Mouse (Mus musculus): Measurements from ENCODE around the gene Dio1. TPM values are rescaled to one million over a fixed set of nuclear protein-coding genes. Genes with fewer than 3 reads are reported as not detected.
A peak's percentile ranks its signal among the peaks of the same experiment; 100 is the strongest.

Gene Dio1
- polyA plus RNA-seq (2015; fragmentation: Nextera tagmentation; extraction: Ambion mirVana), result 0.39 and 0.80 TPM in 2 replicates

DNA sequence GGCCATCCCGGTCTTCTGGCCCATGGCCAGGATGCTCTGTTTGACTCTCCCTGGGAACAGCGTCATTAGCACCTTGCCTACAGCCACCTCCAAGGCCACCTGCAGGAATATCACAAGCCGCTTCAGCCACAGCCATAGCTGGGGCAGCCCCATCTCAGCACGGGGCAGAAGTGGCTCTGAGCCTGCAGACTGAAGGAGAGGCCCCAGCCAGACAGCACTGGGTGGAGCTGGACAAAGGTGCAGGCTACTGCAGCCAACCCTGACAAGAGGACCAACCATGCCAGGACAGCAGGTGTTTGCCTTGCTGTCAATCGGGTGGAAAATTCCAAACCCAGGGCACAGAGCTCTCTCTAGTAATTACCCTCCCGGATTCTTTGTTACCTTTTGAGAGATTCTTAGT is at the start of gene Dio1:
Gene Dio1 (minus strand): TSS at position 204 of the 400 bp plus-strand sequence.
- no peaks in the 10 kb centered on the region for H3K36me3 ChIP-seq (ENCODE audit: control insufficient read depth, insufficient read depth, low read length)
- H3K27ac ChIP-seq (ENCODE audit: low read length), result no peak within 1 kb of the TSS
- 36% methylated on average over 6 of the region's 6 CpGs for WGBS
- ATAC-seq (ENCODE audit: insufficient read depth, low FRiP score), result peak; percentile 80; the same call in 1 of the 2 replicates
- no peak within 1 kb of the TSS for H3K4me3 ChIP-seq (replicated peaks; ENCODE audit: low read length)
- H3K27me3 ChIP-seq (ENCODE audit: control insufficient read depth, insufficient read depth, low read length), result no peaks in the 10 kb centered on the region
- H3K9ac ChIP-seq (ENCODE audit: low read length), result no peak within 1 kb of the TSS
- no peaks in the 10 kb centered on the region for H3K4me1 ChIP-seq (ENCODE audit: control insufficient read depth, insufficient read depth, low read length)
- H3K4me2 ChIP-seq (ENCODE audit: low read depth, low read length), result no peak within 1 kb of the TSS
- H3K9me3 ChIP-seq (replicated peaks; ENCODE audit: control insufficient read depth, low read length), result no peaks in the 10 kb centered on the region

GRCm38 (mm10) chr4:107354543-107354942 is 47.6 kb upstream of the Dio1 start:
- Histone ChIP-seq H3K9me3 (replicated peaks; ENCODE audit: control insufficient read depth, low read length) (no peaks in the 10 kb centered on the region), H3K27ac (ENCODE audit: low read length) (no peak overlapping the region), H3K4me3 (replicated peaks; ENCODE audit: low read length) (no peak overlapping the region), H3K9ac (ENCODE audit: low read length) (peak overlapping the region; percentile 7; the same call in 1 of the 2 replicates), H3K4me2 (ENCODE audit: low read depth, low read length) (no peak overlapping the region), H3K27me3 (ENCODE audit: control insufficient read depth, insufficient read depth, low read length) (no peaks in the 10 kb centered on the region), H3K4me1 (ENCODE audit: control insufficient read depth, insufficient read depth, low read length) (peaks cover 3% of the 10 kb centered on the region; the same call in 1 of the 2 replicates), H3K36me3 (ENCODE audit: control insufficient read depth, insufficient read depth, low read length) (no peaks in the 10 kb centered on the region; the same call in 1 of the 2 replicates)
- no peak for ATAC-seq (ENCODE audit: insufficient read depth, low FRiP score)
- WGBS, result 20% methylated on average over 4 of the region's 4 CpGs

- H3K9me3 ChIP-seq (replicated peaks; ENCODE audit: control insufficient read depth, low read length), result no peaks in the 10 kb centered on the region
- H3K36me3 ChIP-seq (ENCODE audit: control insufficient read depth, insufficient read depth, low read length), result no peaks in the 10 kb centered on the region; the same call in 1 of the 2 replicates
- no peak overlapping the region for H3K27ac ChIP-seq (ENCODE audit: low read length)
- H3K27me3 ChIP-seq (ENCODE audit: control insufficient read depth, insufficient read depth, low read length), result no peaks in the 10 kb centered on the region
- no peak overlapping the region for H3K4me2 ChIP-seq (ENCODE audit: low read depth, low read length)
- no peak overlapping the region for H3K4me3 ChIP-seq (replicated peaks; ENCODE audit: low read length)
- WGBS, result 61% methylated on average over 5 of the region's 5 CpGs
- peaks cover 5% of the 10 kb centered on the region; the same call in 1 of the 2 replicates for H3K4me1 ChIP-seq (ENCODE audit: control insufficient read depth, insufficient read depth, low read length)
- ATAC-seq (ENCODE audit: insufficient read depth, low FRiP score), result no peak
- H3K9ac ChIP-seq (ENCODE audit: low read length), result no peak overlapping the region
Observed at GRCm38 (mm10) chr4:107354126-107354525, 47.2 kb upstream of the Dio1 start.

- no peaks in the 10 kb centered on the region for H3K27me3 ChIP-seq (ENCODE audit: control insufficient read depth, insufficient read depth, low read length)
- WGBS, result 78% methylated on average over 3 of the region's 3 CpGs
- no peaks in the 10 kb centered on the region; the same call in 1 of the 2 replicates for H3K36me3 ChIP-seq (ENCODE audit: control insufficient read depth, insufficient read depth, low read length)
- ATAC-seq (ENCODE audit: insufficient read depth, low FRiP score), result no peak
- no peak overlapping the region for H3K4me2 ChIP-seq (ENCODE audit: low read depth, low read length)
- H3K9me3 ChIP-seq (replicated peaks; ENCODE audit: control insufficient read depth, low read length), result no peaks in the 10 kb centered on the region
- H3K27ac ChIP-seq (ENCODE audit: low read length), result no peak overlapping the region
- no peak overlapping the region for H3K9ac ChIP-seq (ENCODE audit: low read length)
- no peak overlapping the region for H3K4me3 ChIP-seq (replicated peaks; ENCODE audit: low read length)
- H3K4me1 ChIP-seq (ENCODE audit: control insufficient read depth, insufficient read depth, low read length), result peaks cover 9% of the 10 kb centered on the region; the same call in 1 of the 2 replicates
Observed at GRCm38 (mm10) chr4:107353612-107354011, 46.6 kb upstream of the Dio1 start.

GRCm38 (mm10) chr4:107351368-107351767 is 44.4 kb upstream of the Dio1 start:
- H3K9ac ChIP-seq (ENCODE audit: low read length), result no peak overlapping the region
- no peak overlapping the region for H3K4me3 ChIP-seq (replicated peaks; ENCODE audit: low read length)
- H3K4me1 ChIP-seq (ENCODE audit: control insufficient read depth, insufficient read depth, low read length), result peaks cover 9% of the 10 kb centered on the region; the same call in 1 of the 2 replicates
- H3K27ac ChIP-seq (ENCODE audit: low read length), result no peak overlapping the region
- H3K27me3 ChIP-seq (ENCODE audit: control insufficient read depth, insufficient read depth, low read length), result no peaks in the 10 kb centered on the region
- no peak for ATAC-seq (ENCODE audit: insufficient read depth, low FRiP score)
- no peaks in the 10 kb centered on the region for H3K36me3 ChIP-seq (ENCODE audit: control insufficient read depth, insufficient read depth, low read length)
- no peaks in the 10 kb centered on the region for H3K9me3 ChIP-seq (replicated peaks; ENCODE audit: control insufficient read depth, low read length)
- no peak overlapping the region for H3K4me2 ChIP-seq (ENCODE audit: low read depth, low read length)

GRCm38 (mm10) chr4:107349311-107350008 is 42.5 kb upstream of the Dio1 start:
- Histone ChIP-seq H3K27ac (ENCODE audit: low read length) (0 out of 2 replicates have a peak overlapping the region, but pooled peaks have one; percentile 11), H3K4me2 (ENCODE audit: low read depth, low read length) (no peak overlapping the region), H3K9me3 (replicated peaks; ENCODE audit: control insufficient read depth, low read length) (no peaks in the 10 kb centered on the region), H3K4me1 (ENCODE audit: control insufficient read depth, insufficient read depth, low read length) (peaks cover 9% of the 10 kb centered on the region; the same call in 1 of the 2 replicates), H3K9ac (ENCODE audit: low read length) (no peak overlapping the region), H3K27me3 (ENCODE audit: control insufficient read depth, insufficient read depth, low read length) (no peaks in the 10 kb centered on the region), H3K36me3 (ENCODE audit: control insufficient read depth, insufficient read depth, low read length) (0 out of 2 replicates have a peak, but pooled peaks cover under 1% of the 10 kb centered on the region), H3K4me3 (replicated peaks; ENCODE audit: low read length) (no peak overlapping the region)
- 59% methylated on average over 8 of the region's 8 CpGs for WGBS
- peak; percentile 45; the same call in 1 of the 2 replicates for ATAC-seq (ENCODE audit: insufficient read depth, low FRiP score)

- Histone ChIP-seq H3K4me2 (ENCODE audit: low read depth, low read length) (no peak overlapping the region), H3K36me3 (ENCODE audit: control insufficient read depth, insufficient read depth, low read length) (0 out of 2 replicates have a peak, but pooled peaks cover 2% of the 10 kb centered on the region), H3K9ac (ENCODE audit: low read length) (no peak overlapping the region), H3K4me3 (replicated peaks; ENCODE audit: low read length) (no peak overlapping the region), H3K27me3 (ENCODE audit: control insufficient read depth, insufficient read depth, low read length) (no peaks in the 10 kb centered on the region), H3K9me3 (replicated peaks; ENCODE audit: control insufficient read depth, low read length) (no peaks in the 10 kb centered on the region), H3K4me1 (ENCODE audit: control insufficient read depth, insufficient read depth, low read length) (peaks cover 9% of the 10 kb centered on the region; the same call in 1 of the 2 replicates), H3K27ac (ENCODE audit: low read length) (no peak overlapping the region)
- ATAC-seq (ENCODE audit: insufficient read depth, low FRiP score), result no peak
- 66% methylated on average over 20 of the region's 20 CpGs for WGBS
Observed at GRCm38 (mm10) chr4:107348529-107349310, 41.8 kb upstream of the Dio1 start.

DNA sequence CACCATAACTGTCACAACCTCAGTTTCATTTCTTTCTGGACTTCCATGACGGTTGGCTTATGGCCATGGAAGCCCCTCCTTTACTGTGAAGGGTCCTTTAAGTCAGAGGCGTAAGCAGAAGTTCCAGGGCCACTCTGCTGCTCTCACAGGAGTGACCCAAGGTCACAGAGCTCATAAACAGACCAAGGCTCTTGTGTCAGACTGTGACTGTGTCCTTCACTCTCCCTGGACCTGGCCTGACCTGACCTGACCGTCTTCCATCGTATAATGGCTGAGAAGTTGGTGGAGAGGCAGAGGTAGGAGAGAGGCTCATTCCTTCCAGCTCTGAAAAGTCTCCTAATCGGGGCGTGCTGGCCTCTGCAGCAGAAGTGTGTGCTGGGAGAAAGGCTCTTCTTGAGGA is 40.3 kb upstream of the Dio1 start:
- 52% methylated on average over 6 of the region's 6 CpGs for WGBS
- H3K36me3 ChIP-seq (ENCODE audit: control insufficient read depth, insufficient read depth, low read length), result 0 out of 2 replicates have a peak, but pooled peaks cover 2% of the 10 kb centered on the region
- no peak overlapping the region for H3K9ac ChIP-seq (ENCODE audit: low read length)
- peaks cover 9% of the 10 kb centered on the region; the same call in 1 of the 2 replicates for H3K4me1 ChIP-seq (ENCODE audit: control insufficient read depth, insufficient read depth, low read length)
- H3K27me3 ChIP-seq (ENCODE audit: control insufficient read depth, insufficient read depth, low read length), result no peaks in the 10 kb centered on the region
- no peak overlapping the region for H3K4me3 ChIP-seq (replicated peaks; ENCODE audit: low read length)
- no peak overlapping the region for H3K27ac ChIP-seq (ENCODE audit: low read length)
- H3K9me3 ChIP-seq (replicated peaks; ENCODE audit: control insufficient read depth, low read length), result no peaks in the 10 kb centered on the region
- no peak for ATAC-seq (ENCODE audit: insufficient read depth, low FRiP score)
- H3K4me2 ChIP-seq (ENCODE audit: low read depth, low read length), result no peak overlapping the region

DNA sequence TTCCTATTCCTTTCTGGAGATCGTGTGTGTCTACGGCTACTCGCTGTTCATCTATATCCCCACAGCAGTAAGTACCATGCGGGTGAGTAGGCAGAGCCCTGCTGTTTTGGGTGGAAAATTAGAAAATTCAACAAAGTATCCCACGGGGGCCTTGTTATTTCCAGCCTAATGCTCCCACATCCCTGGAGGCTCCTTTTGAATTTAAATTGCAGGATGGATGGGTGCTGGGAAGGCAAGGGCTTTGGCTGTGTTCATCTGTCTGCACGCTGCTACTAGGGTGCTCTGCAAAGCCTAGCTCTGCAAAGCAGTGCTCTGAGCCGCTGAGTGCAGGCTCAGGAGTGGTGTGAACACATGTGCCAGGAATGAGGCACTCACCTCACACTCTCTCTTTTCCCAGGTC is 37.6 kb upstream of the Dio1 start:
- whole genome bisulfite sequencing, result 84% methylated on average over 7 of the region's 7 CpGs
- Histone ChIP-seq H3K4me2 (ENCODE audit: low read depth, low read length) (no peak overlapping the region), H3K27me3 (ENCODE audit: control insufficient read depth, insufficient read depth, low read length) (no peaks in the 10 kb centered on the region), H3K4me1 (ENCODE audit: control insufficient read depth, insufficient read depth, low read length) (peaks cover 7% of the 10 kb centered on the region; the same call in 1 of the 2 replicates), H3K36me3 (ENCODE audit: control insufficient read depth, insufficient read depth, low read length) (0 out of 2 replicates have a peak, but pooled peaks cover 2% of the 10 kb centered on the region), H3K27ac (ENCODE audit: low read length) (no peak overlapping the region), H3K4me3 (replicated peaks; ENCODE audit: low read length) (no peak overlapping the region), H3K9ac (ENCODE audit: low read length) (no peak overlapping the region), H3K9me3 (replicated peaks; ENCODE audit: control insufficient read depth, low read length) (no peaks in the 10 kb centered on the region)
- ATAC-seq (ENCODE audit: insufficient read depth, low FRiP score), result no peak

Data from stomach, embryonic 16.5 days (tissue).